Mouse (Mus musculus) forebrain, embryonic 11.5 days (tissue): ENCODE measurements around the gene Bmp2. TPM values are rescaled to one million over a fixed set of nuclear protein-coding genes. Genes with fewer than 3 reads are reported as not detected.

Source experiments
- ATAC-seq: fragments of 200-750 bp; cut with Nextera tagmentation; replicated peaks from 2 replicates; pipeline ENCODE4 v1.8.0; 2017; ENCODE audit warnings: moderate TSS enrichment; ENCODE audit not compliant: low FRiP score
- DNase-seq: peaks from one replicate; pipeline ENCODE4 v3.0.0-alpha.2; 2017; ENCODE audit warnings: low spot score
- H3K27ac ChIP-seq: fragments of 300-500 bp; sonication (generic); 2 replicates; pipeline ENCODE4 v1.5.1; 2014; ENCODE audit warnings: low read depth, low read length
- H3K27me3 ChIP-seq: fragments of 300-500 bp; sonication (generic); 2 replicates; pipeline ENCODE4 v1.6.1; 2014; ENCODE audit warnings: mild to moderate bottlenecking, low read length, mixed read lengths; ENCODE audit not compliant: control insufficient read depth, insufficient read depth
- H3K36me3 ChIP-seq: fragments of 300-500 bp; sonication (generic); 2 replicates; pipeline ENCODE4 v1.6.1; 2014; ENCODE audit warnings: mild to moderate bottlenecking, low read length, moderate library complexity, mixed read lengths; ENCODE audit not compliant: control insufficient read depth, insufficient read depth
- H3K4me1 ChIP-seq: fragments of 300-500 bp; sonication (generic); replicated peaks from 2 replicates; pipeline ENCODE4 v1.6.1; 2014; ENCODE audit warnings: low read length, mixed read lengths; ENCODE audit not compliant: control insufficient read depth, insufficient read depth
- H3K4me2 ChIP-seq: fragments of 300-500 bp; sonication (generic); 2 replicates; pipeline ENCODE4 v1.6.1; 2014; ENCODE audit warnings: low read depth, mild to moderate bottlenecking, low read length, moderate library complexity, mixed read lengths; ENCODE audit not compliant: severe bottlenecking
- H3K4me3 ChIP-seq: fragments of 300-500 bp; sonication (generic); 2 replicates; pipeline ENCODE4 v1.5.1; 2014; ENCODE audit warnings: low read depth, low read length
- H3K9ac ChIP-seq: fragments of 300-500 bp; sonication (generic); 2 replicates; pipeline ENCODE4 v1.6.1; 2014; ENCODE audit warnings: low read length
- H3K9me3 ChIP-seq: fragments of 300-500 bp; sonication (generic); 2 replicates; pipeline ENCODE4 v1.6.1; 2016; ENCODE audit warnings: low read length, mixed read lengths; ENCODE audit not compliant: control insufficient read depth
- WGBS: fragments of 180-500 bp; shearing (Covaris S2); extraction: QIAGEN DNeasy Blood & Tissue Kit; methylation state at CpG from one replicate; pipeline ENCODE4 v1.1.7; 2014; 5-methylcytosine and 5-hydroxymethylcytosine counted together
- polyA plus RNA-seq: library from polyadenylated mRNA; unstranded; fragments of >200 nt; fragmentation: Nextera tagmentation; extraction: Ambion mirVana; gene quantifications from 2 replicates; pipeline ENCODE4 v1.2.1, GENCODE M21; 2014

Bmp2 gene
- polyA plus RNA-seq = 2.6 and 3.0 TPM in 2 replicates

GRCm38 (mm10) chr2:133552031-133552841, at the start of gene Bmp2:
Bmp2 (plus strand) TSS chr2:133552159.
- WGBS = under 1% methylated on average over 93 of the region's 110 CpGs
- ATAC-seq = peak; percentile 59

GRCm38 (mm10) chr2:133505678-133506077, 46.3 kb upstream of the Bmp2 start:
- WGBS = 93% methylated on average over 2 of the region's 2 CpGs
- no peak for ATAC-seq

More at GRCm38 (mm10) chr2:133552031-133552841, at the start of gene Bmp2:
- Histone ChIP-seq H3K4me3 (peak within 1 kb of the TSS; percentile 50), H3K27me3 (peaks cover 42% of the 10 kb centered on the region), H3K4me2 (peak within 1 kb of the TSS; percentile 89), H3K9me3 (no peaks in the 10 kb centered on the region), H3K9ac (peak within 1 kb of the TSS; percentile 23), H3K4me1 (peaks cover 5% of the 10 kb centered on the region), H3K27ac (no peak within 1 kb of the TSS), H3K36me3 (no peaks in the 10 kb centered on the region)
- peak; percentile 82 for DNase-seq

GRCm38 (mm10) chr2:133507045-133507444, 44.9 kb upstream of the Bmp2 start:
- H3K4me3 ChIP-seq = no peak overlapping the region
- no peaks in the 10 kb centered on the region for H3K9me3 ChIP-seq
- H3K36me3 ChIP-seq = no peaks in the 10 kb centered on the region
- H3K27me3 ChIP-seq = no peaks in the 10 kb centered on the region
- 85% methylated on average over 4 of the region's 4 CpGs for WGBS
- H3K27ac ChIP-seq = no peak overlapping the region
- DNase-seq (no peak), ATAC-seq (no peak)
- H3K9ac ChIP-seq = no peak overlapping the region
- H3K4me2 ChIP-seq = no peak overlapping the region
- H3K4me1 ChIP-seq = no peaks in the 10 kb centered on the region

More at GRCm38 (mm10) chr2:133505678-133506077, 46.3 kb upstream of the Bmp2 start:
- Histone ChIP-seq H3K27ac (no peak overlapping the region), H3K4me1 (no peaks in the 10 kb centered on the region), H3K9me3 (no peaks in the 10 kb centered on the region), H3K36me3 (no peaks in the 10 kb centered on the region), H3K4me3 (no peak overlapping the region), H3K9ac (no peak overlapping the region), H3K27me3 (no peaks in the 10 kb centered on the region), H3K4me2 (no peak overlapping the region)
- no peak for DNase-seq

- H3K4me1 ChIP-seq = no peaks in the 10 kb centered on the region
- H3K4me2 ChIP-seq = no peak overlapping the region
- H3K9me3 ChIP-seq = no peaks in the 10 kb centered on the region
- ATAC-seq (no peak), DNase-seq (no peak)
- H3K4me3 ChIP-seq = no peak overlapping the region
- 91% methylated on average over 16 of the region's 16 CpGs for WGBS
- H3K36me3 ChIP-seq = no peaks in the 10 kb centered on the region
- no peak overlapping the region for H3K9ac ChIP-seq
- H3K27ac ChIP-seq = no peak overlapping the region
- H3K27me3 ChIP-seq = no peaks in the 10 kb centered on the region
These were observed 42.8 kb upstream of the Bmp2 start for GRCm38 (mm10) chr2:133509141-133509540.

GRCm38 (mm10) chr2:133511011-133511779, 40.8 kb upstream of the Bmp2 start:
- H3K4me1 ChIP-seq = no peaks in the 10 kb centered on the region
- no peak overlapping the region for H3K9ac ChIP-seq
- no peak for ATAC-seq
- H3K9me3 ChIP-seq = no peaks in the 10 kb centered on the region
- WGBS = 89% methylated on average over 9 of the region's 9 CpGs
- no peak for DNase-seq
- H3K27me3 ChIP-seq = no peaks in the 10 kb centered on the region
- H3K4me2 ChIP-seq = no peak overlapping the region
- no peak overlapping the region for H3K27ac ChIP-seq
- H3K36me3 ChIP-seq = no peaks in the 10 kb centered on the region
- no peak overlapping the region for H3K4me3 ChIP-seq

- DNase-seq (no peak), ATAC-seq (no peak)
- Histone ChIP-seq H3K27me3 (no peaks in the 10 kb centered on the region), H3K4me1 (no peaks in the 10 kb centered on the region), H3K9ac (no peak overlapping the region), H3K36me3 (no peaks in the 10 kb centered on the region), H3K9me3 (no peaks in the 10 kb centered on the region), H3K27ac (no peak overlapping the region), H3K4me2 (no peak overlapping the region), H3K4me3 (no peak overlapping the region)
- 91% methylated on average over 4 of the region's 4 CpGs for WGBS
These were observed 35.5 kb upstream of the Bmp2 start for GRCm38 (mm10) chr2:133516331-133517046.

GRCm38 (mm10) chr2:133517867-133518266, 34.1 kb upstream of the Bmp2 start:
- no peaks in the 10 kb centered on the region for H3K36me3 ChIP-seq
- H3K4me3 ChIP-seq = no peak overlapping the region
- no peak overlapping the region for H3K4me2 ChIP-seq
- H3K27ac ChIP-seq = no peak overlapping the region
- no peaks in the 10 kb centered on the region for H3K9me3 ChIP-seq
- WGBS = 86% methylated on average over 2 of the region's 2 CpGs
- H3K9ac ChIP-seq = no peak overlapping the region
- ATAC-seq (no peak), DNase-seq (no peak)
- H3K4me1 ChIP-seq = no peaks in the 10 kb centered on the region
- H3K27me3 ChIP-seq = no peaks in the 10 kb centered on the region

GRCm38 (mm10) chr2:133521193-133521592, 30.8 kb upstream of the Bmp2 start:
- 90% methylated on average over 5 of the region's 5 CpGs for WGBS
- Histone ChIP-seq H3K27me3 (no peaks in the 10 kb centered on the region), H3K27ac (no peak overlapping the region), H3K4me1 (0 out of 2 replicates have a peak, but pooled peaks cover 2% of the 10 kb centered on the region), H3K36me3 (no peaks in the 10 kb centered on the region), H3K9me3 (no peaks in the 10 kb centered on the region), H3K4me3 (no peak overlapping the region), H3K9ac (no peak overlapping the region), H3K4me2 (no peak overlapping the region)
- no peak for DNase-seq
- no peak for ATAC-seq
